Mouse (Mus musculus): ENCODE data around the gene Olfr354.

Olfr354 gene

DNA sequence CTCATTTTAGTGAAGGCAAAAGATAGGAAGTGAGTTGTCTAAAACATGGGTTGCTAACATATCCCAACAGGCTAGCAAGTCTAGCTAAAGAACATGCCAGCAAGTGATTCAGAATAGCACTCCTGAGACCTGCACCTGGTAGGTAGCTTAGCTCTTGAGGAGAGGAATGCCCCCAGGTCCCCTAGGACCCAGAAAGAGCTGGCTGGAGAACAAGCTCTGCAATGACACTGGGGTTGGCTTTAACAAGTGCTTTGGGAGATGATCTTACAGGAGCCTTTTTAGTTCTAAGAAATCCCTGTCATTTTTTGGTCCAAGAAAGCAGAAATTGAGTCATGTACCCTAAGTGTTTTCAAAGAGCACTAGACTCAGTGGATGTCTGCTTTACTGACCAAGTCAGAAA is at the start of gene Olfr354:
TSS of gene Olfr354 (plus strand) at position 301 of the 400 bp plus-strand sequence.
- DNase-seq: no peak

DNA sequence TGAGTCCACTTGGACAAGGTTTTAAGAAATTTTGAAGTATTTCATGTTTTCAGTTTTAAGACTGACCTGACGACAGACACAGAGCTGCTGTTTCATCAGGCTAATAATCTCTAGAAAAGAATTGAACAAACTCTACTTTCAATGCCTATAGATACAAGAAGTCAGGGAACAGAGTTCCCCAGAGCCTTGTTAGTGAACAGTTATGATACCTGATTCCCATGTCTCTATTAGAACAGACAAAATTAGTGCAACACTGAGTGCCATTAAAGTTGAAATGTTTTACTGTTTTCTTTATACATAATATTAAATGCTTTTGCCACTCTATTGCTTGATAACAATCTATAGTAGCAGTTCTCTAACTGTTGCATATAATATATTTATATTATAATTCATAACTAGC is 42.9 kb upstream of the Olfr354 start, which contains the start of gene Olfr351:
TSS of gene Olfr351 (minus strand) at position 101 of the 400 bp plus-strand sequence.
- DNase-seq: no peak

DNA sequence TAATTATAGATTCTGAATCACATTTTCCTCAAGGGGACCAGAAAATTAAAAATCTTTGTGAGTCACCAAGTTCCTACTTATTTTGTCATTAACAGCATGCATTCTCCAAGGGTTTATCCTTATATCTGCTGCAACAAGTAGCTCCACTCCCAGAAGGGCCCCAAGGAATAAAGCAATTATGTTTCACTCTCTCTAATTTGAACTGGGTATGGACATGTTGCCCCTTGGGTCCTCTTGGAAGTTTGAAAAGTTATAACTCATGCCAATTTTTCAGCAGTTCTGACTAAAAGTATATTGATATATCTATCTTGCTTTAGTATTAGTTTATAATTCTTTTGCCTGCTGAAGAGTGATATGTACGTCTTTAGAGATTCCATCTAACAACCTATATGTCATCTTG is 37.3 kb upstream of the Olfr354 start, which contains the start of gene Olfr352:
TSS of gene Olfr352 (plus strand) at position 301 of the 400 bp plus-strand sequence.
- DNase-seq: no peak

DNA sequence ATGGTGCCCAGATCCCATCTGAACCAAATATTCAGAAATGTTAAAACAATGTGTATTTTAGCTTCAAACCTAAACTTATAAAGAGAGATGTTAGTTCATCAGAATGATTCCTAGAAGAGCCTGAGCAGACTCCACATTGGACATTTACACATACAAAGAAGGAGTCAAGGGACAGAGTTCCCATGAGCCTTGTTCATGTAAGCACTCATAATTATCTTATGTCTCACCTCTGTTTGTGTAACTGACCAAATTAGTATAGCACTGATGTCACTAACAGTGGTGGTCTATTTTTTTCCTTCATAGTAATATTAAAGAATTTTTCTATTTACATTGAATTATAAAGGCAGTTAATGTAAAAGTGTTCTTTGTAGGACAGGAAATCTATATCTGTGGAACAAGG is 12.6 kb upstream of the Olfr354 start, which contains the start of gene Olfr353:
TSS of gene Olfr353 (minus strand) at position 101 of the 400 bp plus-strand sequence.
- no peak for DNase-seq

DNA sequence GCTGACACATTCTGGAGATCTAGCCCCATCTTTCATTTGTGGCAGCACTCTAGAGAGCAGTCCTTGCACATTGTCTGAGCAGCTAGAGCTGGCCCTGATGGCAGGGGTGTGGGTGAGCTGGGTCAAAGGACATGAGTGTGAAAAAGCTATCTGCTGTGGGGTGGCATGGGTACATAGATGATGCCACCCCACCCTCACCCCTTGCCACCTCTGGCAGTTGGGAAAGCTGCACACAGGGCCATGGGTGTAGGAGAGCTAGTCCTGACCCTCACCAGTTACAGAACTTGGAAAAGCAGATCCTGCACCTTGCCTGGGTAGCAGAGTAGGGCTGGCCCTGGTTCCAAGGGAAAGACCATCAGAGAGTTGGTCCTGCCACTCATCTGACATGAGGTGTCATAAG is 8.4 kb upstream of the Olfr354 start:
- no peak for DNase-seq

DNA sequence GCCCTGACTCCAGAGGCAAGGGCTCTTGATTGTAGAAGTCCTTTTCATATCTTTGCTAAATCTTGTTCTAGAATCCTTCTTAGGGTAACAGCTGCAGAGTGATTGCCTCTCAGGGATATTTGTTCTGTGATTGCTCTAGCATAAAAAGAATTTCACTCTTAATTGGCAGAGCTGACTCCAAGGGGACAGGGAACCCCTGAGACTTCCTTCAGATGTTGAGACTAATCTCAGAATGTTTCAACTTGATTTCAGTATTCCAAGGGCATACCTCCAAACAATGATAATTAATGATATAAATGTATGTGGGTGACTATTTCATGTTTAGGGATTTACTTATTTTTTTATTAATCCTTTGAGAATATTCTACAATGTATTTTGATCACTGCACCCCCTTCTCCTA is 23.3 kb downstream of the Olfr354 start, which contains the start of gene Olfr355:
TSS of gene Olfr355 (minus strand) at position 101 of the 400 bp plus-strand sequence.
- no peak for DNase-seq

DNA sequence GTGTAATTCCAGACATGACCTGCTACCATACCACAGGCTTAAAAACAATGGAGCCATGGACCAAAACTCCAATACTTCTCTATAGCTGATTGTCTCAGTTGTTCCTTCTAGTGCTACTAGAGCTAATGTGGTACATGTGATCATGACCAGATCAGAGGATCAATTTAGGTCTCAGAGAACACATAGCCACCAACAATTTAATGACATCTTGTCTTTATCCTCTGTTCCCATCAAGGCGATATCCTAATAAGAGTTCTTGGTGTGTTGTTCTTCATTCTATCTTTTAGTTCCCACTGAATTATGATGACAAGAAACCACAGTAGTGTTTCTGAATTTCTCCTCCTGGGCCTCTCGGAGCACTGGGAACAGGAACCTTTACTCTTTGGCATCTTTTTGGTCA is 31.3 kb downstream of the Olfr354 start, which contains the start of gene Olfr356:
TSS of gene Olfr356 (plus strand) at position 301 of the 400 bp plus-strand sequence.
- DNase-seq: no peak
